Mouse (Mus musculus) MEL (cell line): ENCODE data around the gene Psma4.
A peak's percentile ranks its signal among the peaks of the same experiment; 100 is the strongest.

Experiments used
- CTCF ChIP-seq, 3 experiments: IDR thresholded peaks in 2 of 3; conservative IDR thresholded peaks in 1 of 3; 2 replicates each; pipeline ENCODE4 v1.5.1; 2011 to 2012; ENCODE audit warnings: low read length in 3 of 3, low read depth in 2 of 3, mild to moderate bottlenecking in 2 of 3, improper control_type of control experiment in 1 of 3, inconsistent platforms in 1 of 3, mixed read lengths in 1 of 3, moderate library complexity in 1 of 3; ENCODE audit not compliant: control insufficient read depth in 1 of 3, insufficient read depth in 1 of 3, poor library complexity in 1 of 3, severe bottlenecking in 1 of 3
- KAT2A ChIP-seq: conservative IDR thresholded peaks from 2 replicates; pipeline ENCODE4 v1.6.1; 2012; ENCODE audit warnings: low read depth, low read length, improper control_type of control experiment, inconsistent platforms
- MAFK ChIP-seq: IDR thresholded peaks from 2 replicates; pipeline ENCODE4 v1.6.1; 2011; ENCODE audit warnings: low read depth, mild to moderate bottlenecking, low read length, improper control_type of control experiment, borderline replicate concordance
- POLR2A ChIP-seq, 2 experiments: IDR thresholded peaks; 2 replicates each; pipeline ENCODE4 v1.6.1; 2011 to 2012; ENCODE audit warnings: low read length in 2 of 2, mild to moderate bottlenecking in 2 of 2, control low read depth in 1 of 2, improper control_type of control experiment in 1 of 2, low read depth in 1 of 2, moderate library complexity in 1 of 2; ENCODE audit not compliant: control insufficient read depth in 1 of 2, insufficient read depth in 1 of 2, poor library complexity in 1 of 2
- TAL1 ChIP-seq: IDR thresholded peaks from 2 replicates; pipeline ENCODE4 v1.6.1; 2012; ENCODE audit warnings: mild to moderate bottlenecking, inconsistent platforms, low read length, moderate library complexity, mixed read lengths
- USF1 ChIP-seq: IDR thresholded peaks from 2 replicates; pipeline ENCODE4 v1.6.1; 2014; ENCODE audit warnings: low read depth, mild to moderate bottlenecking, inconsistent platforms, low read length, improper control_type of control experiment, moderate library complexity

DNA sequence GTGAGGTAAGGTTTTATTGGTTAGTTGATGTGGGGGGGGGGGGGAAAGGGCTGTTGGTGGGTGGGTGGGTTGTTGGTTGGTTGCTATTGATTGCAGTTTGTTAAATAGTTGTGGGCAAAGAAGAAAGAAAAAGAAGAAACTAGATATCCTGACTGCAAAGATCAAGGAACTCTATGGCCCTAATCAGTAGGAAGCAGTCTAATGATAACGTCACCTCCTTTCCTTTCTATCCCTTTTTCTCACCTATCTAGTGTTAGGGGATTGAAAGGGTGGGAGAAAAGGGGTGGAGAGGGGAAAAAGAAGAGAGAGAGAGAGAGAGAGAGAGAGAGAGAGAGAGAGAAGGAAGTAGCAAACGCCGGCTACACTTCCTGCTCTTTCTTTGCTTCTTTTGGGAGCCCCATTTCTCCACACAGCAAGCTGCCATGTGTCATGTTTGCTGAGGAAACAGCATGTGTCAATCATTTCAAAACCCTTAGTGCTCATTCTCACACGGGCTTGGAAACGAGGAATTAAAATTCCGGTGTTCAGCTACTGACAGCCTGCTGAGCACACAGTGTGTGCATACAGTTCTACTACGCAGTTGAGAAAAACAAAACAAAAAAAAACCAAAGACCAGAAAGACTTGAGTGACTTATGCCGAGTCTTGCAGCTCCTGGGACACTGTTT is 19.5 kb downstream of the Psma4 start:
- TF ChIP-seq TAL1 (peak; percentile 23; the same call in 1 of the 2 replicates), USF1 (no peak), KAT2A (no peak), POLR2A (IDR thresholded peaks at IDR 0.05; ENCODE audit: control insufficient read depth in 1 of 2, insufficient read depth in 1 of 2, low read depth in 1 of 2, low read length in 2 of 2, poor library complexity in 1 of 2) (no peak), MAFK (no peak), CTCF (IDR thresholded peaks at IDR 0.05 in 2 of 3, conservative IDR thresholded peaks at IDR 0.05 in 1 of 3; ENCODE audit: control insufficient read depth in 1 of 3, insufficient read depth in 1 of 3, low read depth in 2 of 3, low read length in 3 of 3, poor library complexity in 1 of 3, severe bottlenecking in 1 of 3) (no peak)
